Mouse (Mus musculus): ENCODE results near the gene Rbm46. TPM values are rescaled to one million over a fixed set of nuclear protein-coding genes. Genes with fewer than 3 reads are reported as not detected.

The Rbm46 gene
- 0.90 and 0.96 TPM in 2 replicates for polyA plus RNA-seq (2015; fragmentation: Nextera tagmentation; extraction: Ambion mirVana)

DNA sequence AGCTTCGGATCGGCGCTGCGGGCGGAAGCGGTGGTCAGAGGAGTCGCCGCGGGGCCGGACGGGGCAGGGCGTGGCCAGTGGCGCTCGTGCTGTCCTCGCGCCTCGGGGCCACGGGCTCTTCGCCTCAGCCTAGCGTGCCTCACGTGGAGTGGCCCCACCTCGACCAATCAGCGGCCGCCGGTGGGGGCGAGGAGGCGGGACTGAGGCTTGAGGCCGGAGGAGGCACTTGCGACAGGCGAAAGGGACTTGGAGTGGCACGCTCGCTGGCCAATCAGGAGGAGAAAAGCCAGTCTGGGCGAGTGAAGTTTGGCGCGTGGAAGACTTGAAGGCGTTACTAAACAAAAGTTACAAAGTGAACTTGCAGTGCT is at the start of gene Rbm46:
Rbm46 (minus strand) TSS at position 112 of the 368 bp plus-strand sequence.
- TF ChIP-seq CTCF (IDR thresholded peaks at IDR 0.05; ENCODE audit: low read depth) (no peak), EP300 (IDR thresholded peaks at IDR 0.05; ENCODE audit: low read depth) (no peak)
- Histone ChIP-seq H3K9ac (replicated peaks) (no peak within 1 kb of the TSS; the same call in 1 of the 2 replicates), H3K4me3 (ENCODE audit: low read depth, low read length) (peak within 1 kb of the TSS; percentile 31), H3K4me1 (ENCODE audit: insufficient read depth) (peaks cover 4% of the 10 kb centered on the region; the same call in 1 of the 2 replicates), H3K36me3 (replicated peaks; ENCODE audit: insufficient read depth, low read length) (no peaks in the 10 kb centered on the region), H3K27me3 (ENCODE audit: insufficient read depth, low read length) (peaks cover 13% of the 10 kb centered on the region), H3K9me3 (ENCODE audit: low read length) (peaks cover 4% of the 10 kb centered on the region; the same call in 1 of the 2 replicates), H3K4me2 (ENCODE audit: low read depth, low read length) (peak within 1 kb of the TSS; percentile 50), H3K27ac (ENCODE audit: low read depth) (no peak within 1 kb of the TSS)
- WGBS (ENCODE audit: insufficient replicate concordance), result 24% methylated on average over 35 of the region's 36 CpGs
- peak; percentile 69 for DNase-seq
- ATAC-seq, result peak; percentile 68

DNA sequence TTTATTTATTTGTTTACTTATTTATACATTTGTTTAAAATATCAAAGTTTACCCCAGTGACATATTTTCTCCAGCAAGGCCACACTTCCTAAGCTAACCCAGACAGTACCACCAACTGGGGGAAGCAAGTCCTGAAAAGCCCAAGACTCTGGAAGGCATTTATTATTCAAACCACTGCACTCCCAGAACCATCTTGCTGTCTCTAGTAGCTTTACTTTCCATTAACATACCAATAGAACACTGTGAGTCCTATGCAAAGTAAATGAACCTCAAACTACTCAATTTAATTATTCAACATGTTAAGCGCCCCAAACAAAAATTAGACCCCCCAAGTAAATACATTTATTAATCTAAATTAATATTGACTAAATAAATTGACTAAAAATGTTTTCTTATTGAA is 39.3 kb upstream of the Rbm46 start:
- H3K27ac ChIP-seq (ENCODE audit: low read depth), result no peak overlapping the region
- H3K4me2 ChIP-seq (ENCODE audit: low read depth, low read length), result no peak overlapping the region
- 44% methylated on average over 1 of the region's 1 CpGs for WGBS (ENCODE audit: insufficient replicate concordance)
- H3K36me3 ChIP-seq (replicated peaks; ENCODE audit: insufficient read depth, low read length), result no peaks in the 10 kb centered on the region
- H3K4me3 ChIP-seq (ENCODE audit: low read depth, low read length), result no peak overlapping the region
- no peak overlapping the region for H3K9ac ChIP-seq (replicated peaks)
- no peaks in the 10 kb centered on the region for H3K9me3 ChIP-seq (ENCODE audit: low read length)
- H3K27me3 ChIP-seq (ENCODE audit: insufficient read depth, low read length), result no peaks in the 10 kb centered on the region
- TF ChIP-seq CTCF (IDR thresholded peaks at IDR 0.05; ENCODE audit: low read depth), result no peak
- no peak for TF ChIP-seq EP300 (IDR thresholded peaks at IDR 0.05; ENCODE audit: low read depth)
- DNase-seq (no peak), ATAC-seq (no peak)
- H3K4me1 ChIP-seq (ENCODE audit: insufficient read depth), result no peaks in the 10 kb centered on the region

GRCm38 (mm10) chr3:82908671-82909070 is 32.4 kb upstream of the Rbm46 start:
- DNase-seq, result no peak
- TF ChIP-seq CTCF (IDR thresholded peaks at IDR 0.05; ENCODE audit: low read depth), result no peak
- TF ChIP-seq EP300 (IDR thresholded peaks at IDR 0.05; ENCODE audit: low read depth), result no peak
- WGBS (ENCODE audit: insufficient replicate concordance), result 54% methylated on average over 2 of the region's 2 CpGs

DNA sequence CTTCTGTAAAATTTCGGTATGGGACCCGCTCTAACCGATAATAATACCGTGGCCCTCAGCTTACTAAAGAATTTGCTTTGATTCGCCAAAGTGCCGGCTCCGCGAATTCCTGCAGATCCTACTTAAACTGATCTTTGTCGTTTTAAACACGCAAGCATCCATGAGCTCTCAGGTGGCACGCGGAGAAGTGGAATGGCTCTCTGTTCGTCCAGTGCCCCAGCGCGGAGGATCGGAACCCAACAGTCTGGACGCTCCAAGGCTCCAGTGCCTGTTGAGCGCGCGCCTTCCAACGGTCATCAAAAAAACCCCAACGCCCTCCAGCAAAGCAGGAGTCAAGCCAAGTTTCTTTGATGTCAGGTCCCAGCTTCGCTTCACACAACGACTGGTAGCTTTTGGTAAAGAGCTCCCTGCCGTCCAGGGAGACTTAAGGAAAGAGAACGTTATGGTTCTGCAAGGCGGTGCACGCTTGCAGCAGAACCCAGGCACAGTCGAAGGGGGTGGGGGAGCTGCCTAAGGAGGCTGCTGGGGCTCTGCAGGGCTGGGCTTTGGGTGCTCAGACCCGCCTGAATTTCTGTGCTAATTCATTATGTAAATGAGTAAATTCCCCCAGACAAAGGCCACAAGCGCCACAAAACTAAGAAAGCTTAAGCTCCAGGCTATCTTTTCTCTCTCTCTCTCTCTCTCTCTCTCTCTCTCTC is 28.1 kb upstream of the Rbm46 start:
- H3K9ac ChIP-seq (replicated peaks), result no peak overlapping the region
- ATAC-seq (no peak), DNase-seq (no peak)
- no peaks in the 10 kb centered on the region for H3K4me1 ChIP-seq (ENCODE audit: insufficient read depth)
- 2% methylated on average over 31 of the region's 31 CpGs for WGBS (ENCODE audit: insufficient replicate concordance)
- peaks cover 15% of the 10 kb centered on the region for H3K27me3 ChIP-seq (ENCODE audit: insufficient read depth, low read length)
- H3K9me3 ChIP-seq (ENCODE audit: low read length), result no peaks in the 10 kb centered on the region
- no peaks in the 10 kb centered on the region for H3K36me3 ChIP-seq (replicated peaks; ENCODE audit: insufficient read depth, low read length)
- peak overlapping the region; percentile 65 for H3K4me2 ChIP-seq (ENCODE audit: low read depth, low read length)
- H3K4me3 ChIP-seq (ENCODE audit: low read depth, low read length), result peak overlapping the region; percentile 40
- no peak for TF ChIP-seq EP300 (IDR thresholded peaks at IDR 0.05; ENCODE audit: low read depth)
- TF ChIP-seq CTCF (IDR thresholded peaks at IDR 0.05; ENCODE audit: low read depth), result no peak
- H3K27ac ChIP-seq (ENCODE audit: low read depth), result no peak overlapping the region

More at GRCm38 (mm10) chr3:82908671-82909070, 32.4 kb upstream of the Rbm46 start:
- no peak overlapping the region for H3K4me2 ChIP-seq (ENCODE audit: low read depth, low read length)
- no peak overlapping the region for H3K9ac ChIP-seq (replicated peaks)
- no peak overlapping the region for H3K4me3 ChIP-seq (ENCODE audit: low read depth, low read length)
- peaks cover 7% of the 10 kb centered on the region for H3K27me3 ChIP-seq (ENCODE audit: insufficient read depth, low read length)
- no peaks in the 10 kb centered on the region for H3K36me3 ChIP-seq (replicated peaks; ENCODE audit: insufficient read depth, low read length)
- H3K9me3 ChIP-seq (ENCODE audit: low read length), result no peaks in the 10 kb centered on the region
- H3K4me1 ChIP-seq (ENCODE audit: insufficient read depth), result no peaks in the 10 kb centered on the region
- no peak overlapping the region for H3K27ac ChIP-seq (ENCODE audit: low read depth)
- no peak for ATAC-seq

DNA sequence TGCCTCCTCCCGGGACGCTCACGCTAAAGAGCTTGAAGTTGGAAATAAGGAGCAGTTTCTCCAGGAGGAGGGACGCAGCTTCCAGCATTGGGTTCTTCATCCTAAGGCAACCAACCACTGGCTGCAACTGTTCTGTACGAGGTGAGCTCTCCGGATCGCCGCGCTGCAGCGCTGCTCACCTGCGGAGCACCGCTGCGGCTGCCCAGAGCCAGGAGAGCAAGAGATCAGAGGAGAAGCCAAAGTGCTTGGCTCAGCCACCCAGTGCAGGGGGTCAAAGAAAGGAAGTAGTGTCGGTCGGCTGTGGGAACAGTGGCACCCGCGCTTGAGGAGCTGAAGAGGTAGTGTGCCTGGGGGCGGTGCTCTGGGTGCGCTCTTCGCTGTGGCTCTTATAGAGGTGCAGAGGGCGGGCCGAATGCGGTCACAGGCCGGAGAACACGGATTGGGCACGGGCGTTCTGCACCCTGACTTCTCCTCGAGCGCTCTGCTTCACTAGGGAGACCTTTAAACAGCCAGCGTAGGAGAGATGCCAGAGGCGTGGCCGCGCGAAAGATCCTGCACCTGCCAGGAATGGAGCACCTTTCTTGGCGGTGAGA is 27.4 kb upstream of the Rbm46 start, which contains the start of gene Lrat:
Lrat (minus strand) TSS at position 361 of the 593 bp plus-strand sequence.
- no peaks in the 10 kb centered on the region for H3K9me3 ChIP-seq (ENCODE audit: low read length)
- TF ChIP-seq CTCF (IDR thresholded peaks at IDR 0.05; ENCODE audit: low read depth), result no peak
- TF ChIP-seq EP300 (IDR thresholded peaks at IDR 0.05; ENCODE audit: low read depth), result no peak
- H3K36me3 ChIP-seq (replicated peaks; ENCODE audit: insufficient read depth, low read length), result no peaks in the 10 kb centered on the region
- ATAC-seq (peak; percentile 56), DNase-seq (peak; percentile 46)
- peak within 1 kb of the TSS; percentile 65 for H3K4me2 ChIP-seq (ENCODE audit: low read depth, low read length)
- H3K27ac ChIP-seq (ENCODE audit: low read depth), result no peak within 1 kb of the TSS
- H3K4me1 ChIP-seq (ENCODE audit: insufficient read depth), result no peaks in the 10 kb centered on the region
- H3K27me3 ChIP-seq (ENCODE audit: insufficient read depth, low read length), result peaks cover 15% of the 10 kb centered on the region
- peak within 1 kb of the TSS; percentile 40 for H3K4me3 ChIP-seq (ENCODE audit: low read depth, low read length)
- H3K9ac ChIP-seq (replicated peaks), result peak within 1 kb of the TSS; percentile 16; the same call in 1 of the 2 replicates
- WGBS (ENCODE audit: insufficient replicate concordance), result 1% methylated on average over 35 of the region's 35 CpGs
